Mouse (Mus musculus) CD4-positive, CD25-positive, alpha-beta regulatory T cell, adult 4 months (primary cell): Measurements from ENCODE around the gene Stt3b. TPM values are rescaled to one million over a fixed set of nuclear protein-coding genes. Genes with fewer than 3 reads are reported as not detected.

Experiments
- ATAC-seq: one replicate; pipeline ENCODE4 v1.8.0; 2017
- polyA plus RNA-seq, 2 experiments: library from polyadenylated mRNA; unstranded; fragments of 100-300 nt; shearing (Covaris generic); gene quantifications; one replicate each; pipeline ENCODE4 v1.2.1; 2017

The Stt3b gene
- polyA plus RNA-seq, 2 experiments from 2014 or later, result 7.3 to 15.2 TPM

DNA sequence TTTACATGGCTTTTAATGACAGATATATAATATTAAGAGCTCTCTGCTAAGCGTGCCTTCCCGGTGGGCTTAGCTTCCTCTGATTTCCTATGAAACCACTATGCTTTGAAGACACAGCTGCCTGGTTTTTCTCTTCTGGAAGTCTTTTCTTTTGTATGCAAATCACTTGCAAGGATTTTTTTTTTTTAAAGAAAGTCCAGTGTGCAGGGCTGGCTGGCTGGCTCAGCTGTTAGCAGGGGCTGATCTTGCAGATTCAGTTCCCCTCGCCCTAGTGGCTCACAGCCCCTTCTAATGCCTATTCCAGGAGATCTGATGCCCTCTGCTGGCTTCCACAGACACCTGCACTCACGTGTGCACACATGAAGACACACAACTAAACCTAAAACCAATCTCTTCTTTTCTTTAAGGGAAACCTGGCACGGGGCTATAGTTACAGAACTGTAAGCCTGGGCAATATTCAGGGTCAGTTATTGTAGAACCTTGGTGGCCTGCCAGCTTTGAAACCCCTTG lies 96.4 kb downstream of the Stt3b start:
- ATAC-seq, result no peak

- no peak for ATAC-seq
These were observed 99.7 kb downstream of the Stt3b start for GRCm38 (mm10) chr9:115210535-115210934.

DNA sequence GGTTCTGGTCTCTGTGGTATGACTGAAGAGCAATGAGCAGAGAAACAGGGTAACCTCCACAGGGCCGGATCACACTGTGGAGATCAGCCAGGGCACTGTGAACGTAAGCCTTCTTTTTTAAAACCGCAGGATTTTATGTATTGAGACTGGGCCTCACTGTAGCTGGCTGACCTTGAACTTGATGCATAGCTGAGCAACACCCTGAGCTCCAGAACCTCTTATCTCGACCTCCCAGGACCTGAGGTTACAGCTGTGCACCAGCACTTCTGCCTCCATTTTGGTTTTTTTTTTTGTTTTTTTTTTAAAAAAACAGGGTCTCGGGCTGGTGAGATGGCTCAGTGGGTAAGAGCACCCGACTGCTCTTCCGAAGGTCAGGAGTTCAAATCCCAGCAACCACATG lies 100.5 kb downstream of the Stt3b start:
- no peak for ATAC-seq

GRCm38 (mm10) chr9:115206219-115206618 lies 104.0 kb downstream of the Stt3b start:
- no peak for ATAC-seq

- ATAC-seq, result peak; percentile 74
These were observed 104.7 kb downstream of the Stt3b start for GRCm38 (mm10) chr9:115205491-115205890.

GRCm38 (mm10) chr9:115203136-115203535 lies 107.1 kb downstream of the Stt3b start:
- ATAC-seq, result no peak

GRCm38 (mm10) chr9:115201264-115201663 lies 109.0 kb downstream of the Stt3b start:
- no peak for ATAC-seq

DNA sequence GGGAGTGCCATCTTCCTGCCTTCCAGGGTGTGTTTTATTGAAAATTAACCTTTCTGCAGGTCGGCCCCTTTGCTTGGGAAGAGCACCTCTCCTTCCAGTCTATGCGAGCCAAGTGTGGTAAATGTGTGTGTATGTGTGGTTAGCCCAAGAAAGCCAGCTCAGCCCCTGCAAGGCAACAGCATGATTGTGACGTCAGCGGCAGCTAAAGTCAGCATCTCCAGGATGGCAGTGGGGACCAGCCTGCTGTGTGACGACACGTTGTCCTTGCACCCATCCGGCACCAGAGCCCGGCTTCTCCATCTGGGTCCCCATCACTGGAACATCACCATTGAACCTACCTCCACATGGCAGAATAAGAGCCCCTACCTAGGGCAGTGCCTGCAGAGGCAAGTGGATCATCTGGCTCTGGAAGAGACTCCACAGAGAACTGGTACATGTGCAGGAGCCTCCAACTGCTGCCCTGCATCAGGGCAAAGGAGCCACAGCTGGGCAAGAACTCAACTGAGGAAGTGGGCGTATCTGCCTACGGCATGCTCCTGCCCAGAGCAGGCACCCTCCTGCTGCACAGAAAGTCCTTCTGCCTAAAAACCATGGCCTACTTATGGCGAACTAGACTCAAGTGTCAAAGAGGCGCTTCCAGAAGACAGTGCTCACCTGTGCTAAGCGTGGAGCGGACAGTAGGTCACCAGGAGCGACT lies 109.9 kb downstream of the Stt3b start:
- ATAC-seq, result no peak

DNA sequence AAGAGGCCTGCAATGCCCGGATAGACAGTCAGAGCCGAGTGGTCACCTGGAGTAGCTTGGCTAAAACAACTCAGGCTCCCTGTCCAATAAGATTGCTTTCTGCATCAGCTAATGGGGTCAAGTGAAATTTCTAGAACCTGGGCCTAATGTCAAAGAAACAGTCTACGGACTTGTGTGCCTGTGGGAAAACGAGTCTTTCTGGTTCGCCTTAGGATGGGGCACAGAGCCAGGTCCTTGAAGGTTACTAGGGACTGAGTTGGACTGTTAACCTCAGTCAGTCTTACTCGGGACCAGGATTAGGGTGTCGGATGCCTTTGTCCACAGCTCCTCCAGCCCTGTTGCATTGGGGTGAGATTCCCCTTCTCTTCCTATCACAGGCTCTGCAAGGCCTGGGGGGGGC lies 113.1 kb downstream of the Stt3b start:
- no peak for ATAC-seq

DNA sequence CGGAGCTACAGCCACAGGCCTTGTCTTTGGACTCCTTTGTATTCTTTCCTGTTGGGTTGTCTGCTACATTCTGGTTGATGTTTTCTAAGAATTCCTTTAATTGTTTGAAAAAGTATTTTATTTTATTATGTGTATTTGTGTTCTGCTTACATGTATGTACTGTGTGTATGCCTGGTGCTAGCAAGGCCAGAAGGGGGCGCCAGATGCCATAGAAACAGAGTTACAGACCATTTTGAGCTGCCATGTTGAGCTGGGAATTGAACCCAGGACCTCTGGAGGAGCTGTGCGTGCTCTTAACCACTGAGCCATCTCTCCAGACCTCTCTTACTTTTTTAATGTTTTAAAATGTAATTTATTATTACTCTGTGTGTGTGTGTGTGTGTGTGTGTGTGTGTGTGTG lies 117.3 kb downstream of the Stt3b start:
- ATAC-seq, result no peak
